Mouse (Mus musculus) limb, embryonic 14.5 days (tissue): ENCODE measurements around the gene Slc46a3. TPM values are rescaled to one million over a fixed set of nuclear protein-coding genes. Genes with fewer than 3 reads are reported as not detected.
"Not testable (repeated sequence)": the region's sequence is repeated elsewhere in the genome, so short reads cannot be mapped to it uniquely, and the experiment has no call there.

ENCODE experiments used
- ATAC-seq: fragments of 200-750 bp; cut with Nextera tagmentation; 2 replicates; pipeline ENCODE4 v1.8.0; 2017; ENCODE audit warnings: low read depth, moderate number of reproducible peaks, moderate TSS enrichment; ENCODE audit not compliant: low FRiP score
- DNase-seq: peaks from one replicate; pipeline ENCODE4 v3.0.0-alpha.2; 2015; ENCODE audit warnings: low spot score
- H3K27ac ChIP-seq: fragments of 300-500 bp; sonication (generic); replicated peaks from 2 replicates; pipeline ENCODE4 v1.5.1; 2014; ENCODE audit warnings: low read depth, mild to moderate bottlenecking, low read length, moderate library complexity, mixed read lengths
- H3K27me3 ChIP-seq: fragments of 300-500 bp; sonication (generic); 2 replicates; pipeline ENCODE4 v1.6.1; 2014; ENCODE audit warnings: low read length, mixed read lengths; ENCODE audit not compliant: control insufficient read depth, insufficient read depth
- H3K36me3 ChIP-seq: fragments of 300-500 bp; sonication (generic); 2 replicates; pipeline ENCODE4 v1.6.1; 2014; ENCODE audit warnings: mild to moderate bottlenecking, low read length, moderate library complexity, mixed read lengths; ENCODE audit not compliant: control insufficient read depth, insufficient read depth
- H3K4me1 ChIP-seq: fragments of 300-500 bp; sonication (generic); 2 replicates; pipeline ENCODE4 v1.6.1; 2014; ENCODE audit warnings: antibody characterized with exemption, low read length, mixed read lengths; ENCODE audit not compliant: control insufficient read depth, insufficient read depth
- H3K4me2 ChIP-seq: fragments of 300-500 bp; sonication (generic); replicated peaks from 2 replicates; pipeline ENCODE4 v1.6.1; 2014; ENCODE audit warnings: low read depth, mild to moderate bottlenecking, low read length, moderate library complexity; ENCODE audit not compliant: severe bottlenecking
- H3K4me3 ChIP-seq: fragments of 300-500 bp; sonication (generic); replicated peaks from 2 replicates; pipeline ENCODE4 v1.5.1; 2014; ENCODE audit warnings: low read length
- H3K9ac ChIP-seq: fragments of 300-500 bp; sonication (generic); 2 replicates; pipeline ENCODE4 v1.6.1; 2014; ENCODE audit warnings: mild to moderate bottlenecking, low read depth, low read length, moderate library complexity; ENCODE audit not compliant: severe bottlenecking
- H3K9me3 ChIP-seq: fragments of 300-500 bp; sonication (generic); 2 replicates; pipeline ENCODE4 v1.6.1; 2016; ENCODE audit warnings: low read length; ENCODE audit not compliant: control insufficient read depth
- POLR2A ChIP-seq: fragments of 200-500 bp; IDR thresholded peaks from 2 replicates; pipeline ENCODE4 v1.8.0; 2012; ENCODE audit warnings: inconsistent platforms, mild to moderate bottlenecking, moderate library complexity, borderline replicate concordance; ENCODE audit not compliant: insufficient read depth, insufficient read length; ENCODE audit errors: extremely low read depth
- WGBS: fragments of 180-500 bp; shearing (Covaris S2); extraction: QIAGEN DNeasy Blood & Tissue Kit; methylation state at CpG from one replicate; pipeline ENCODE4 v1.1.7; 2014; 5-methylcytosine and 5-hydroxymethylcytosine counted together
- polyA plus RNA-seq, 2 experiments: library from polyadenylated mRNA; depleted of rRNA in 1 of 2; stranded (reverse) in 1 of 2; unstranded in 1 of 2; fragments of >200 nt; fragmentation: Nextera tagmentation in 1 of 2; extraction: Ambion mirVana in 1 of 2; gene quantifications; 2 replicates each; pipeline versions ENCODE4 v1.2.1 to v1.2.3; 2012 to 2014

The Slc46a3 gene
- polyA plus RNA-seq, 2 experiments = 3.0 to 3.4 TPM

- 81% methylated on average over 15 of the region's 15 CpGs for WGBS
- no peak overlapping the region for H3K4me3 ChIP-seq
- no peak for DNase-seq
- H3K9ac ChIP-seq = no peak overlapping the region
- H3K27me3 ChIP-seq = no peaks in the 10 kb centered on the region
- no peak overlapping the region for H3K4me2 ChIP-seq
- ATAC-seq = no peak
- H3K27ac ChIP-seq = no peak overlapping the region
- no peak for TF ChIP-seq POLR2A
- no peaks in the 10 kb centered on the region for H3K36me3 ChIP-seq
- H3K9me3 ChIP-seq = no peaks in the 10 kb centered on the region
- H3K4me1 ChIP-seq = no peaks in the 10 kb centered on the region
Measured at GRCm38 (mm10) chr5:147902008-147902757, 7.6 kb upstream of the Slc46a3 start.

GRCm38 (mm10) chr5:147898968-147899549, 4.4 kb upstream of the Slc46a3 start:
- ATAC-seq (no peak), DNase-seq (no peak)
- Histone ChIP-seq H3K4me1 (no peaks in the 10 kb centered on the region; the same call in 1 of the 2 replicates), H3K9ac (no peak overlapping the region), H3K4me2 (no peak overlapping the region), H3K36me3 (no peaks in the 10 kb centered on the region), H3K9me3 (no peaks in the 10 kb centered on the region), H3K27ac (no peak overlapping the region), H3K4me3 (no peak overlapping the region), H3K27me3 (no peaks in the 10 kb centered on the region)
- TF ChIP-seq POLR2A = no peak
- WGBS = 62% methylated on average over 4 of the region's 4 CpGs

- ATAC-seq (no peak), DNase-seq (no peak)
- H3K36me3 ChIP-seq = no peaks in the 10 kb centered on the region
- peaks cover 6% of the 10 kb centered on the region; the same call in 1 of the 2 replicates for H3K27me3 ChIP-seq
- WGBS = 67% methylated on average over 2 of the region's 2 CpGs
- no peak overlapping the region for H3K27ac ChIP-seq
- no peaks in the 10 kb centered on the region; the same call in 1 of the 2 replicates for H3K4me1 ChIP-seq
- no peak overlapping the region for H3K9ac ChIP-seq
- no peaks in the 10 kb centered on the region for H3K9me3 ChIP-seq
- no peak overlapping the region for H3K4me2 ChIP-seq
- H3K4me3 ChIP-seq = no peak overlapping the region
- TF ChIP-seq POLR2A = no peak
Measured at GRCm38 (mm10) chr5:147898254-147898653, 3.6 kb upstream of the Slc46a3 start.

- not testable (repeated sequence) for H3K4me2 ChIP-seq, H3K4me1 ChIP-seq, H3K27me3 ChIP-seq, H3K36me3 ChIP-seq, H3K4me3 ChIP-seq, H3K9me3 ChIP-seq, H3K9ac ChIP-seq, H3K27ac ChIP-seq, DNase-seq, ATAC-seq
- 63% methylated on average over 4 of the region's 4 CpGs for WGBS
Measured at GRCm38 (mm10) chr5:147896501-147896900, 1.9 kb upstream of the Slc46a3 start.

- WGBS = 22% methylated on average over 16 of the region's 16 CpGs
- Histone ChIP-seq H3K27ac (no peak overlapping the region), H3K36me3 (no peaks in the 10 kb centered on the region), H3K4me3 (0 out of 2 replicates have a peak overlapping the region, but pooled peaks have one; percentile 63), H3K9me3 (no peaks in the 10 kb centered on the region), H3K9ac (no peak overlapping the region), H3K27me3 (peaks cover 9% of the 10 kb centered on the region; the same call in 1 of the 2 replicates), H3K4me2 (peak overlapping the region; percentile 98), H3K4me1 (no peaks in the 10 kb centered on the region; the same call in 1 of the 2 replicates)
- ATAC-seq = no peak
- no peak for TF ChIP-seq POLR2A
- DNase-seq = no peak
Measured at GRCm38 (mm10) chr5:147895436-147896198, 1.0 kb upstream of the Slc46a3 start.
